Mouse (Mus musculus) hindbrain, embryonic 15.5 days (tissue): ENCODE results near the gene Vmn2r106. TPM values are rescaled to one million over a fixed set of nuclear protein-coding genes. Genes with fewer than 3 reads are reported as not detected.

Experiments used
- ATAC-seq: fragments of 200-750 bp; cut with Nextera tagmentation; 2 replicates; pipeline ENCODE4 v1.8.0; 2017; ENCODE audit warnings: low read depth, moderate number of reproducible peaks, moderate TSS enrichment; ENCODE audit not compliant: low FRiP score
- H3K27ac ChIP-seq: fragments of 300-500 bp; sonication (generic); replicated peaks from 2 replicates; pipeline ENCODE4 v1.5.1; 2015; ENCODE audit warnings: mild to moderate bottlenecking, inconsistent platforms
- H3K27me3 ChIP-seq: fragments of 300-500 bp; sonication (generic); 2 replicates; pipeline ENCODE4 v1.6.1; 2015; ENCODE audit warnings: control low read depth, inconsistent platforms
- H3K36me3 ChIP-seq: fragments of 300-500 bp; sonication (generic); 2 replicates; pipeline ENCODE4 v1.6.1; 2015; ENCODE audit warnings: control low read depth, inconsistent platforms
- H3K4me1 ChIP-seq: fragments of 300-500 bp; sonication (generic); replicated peaks from 2 replicates; pipeline ENCODE4 v1.6.1; 2015; ENCODE audit warnings: control low read depth, inconsistent platforms
- H3K4me2 ChIP-seq: fragments of 300-500 bp; sonication (generic); 2 replicates; pipeline ENCODE4 v1.6.1; 2015; ENCODE audit warnings: moderate library complexity, mild to moderate bottlenecking, inconsistent platforms
- H3K4me3 ChIP-seq: fragments of 300-500 bp; sonication (generic); 2 replicates; pipeline ENCODE4 v1.5.1; 2015; ENCODE audit warnings: mild to moderate bottlenecking, inconsistent platforms
- H3K9ac ChIP-seq: fragments of 300-500 bp; sonication (generic); 2 replicates; pipeline ENCODE4 v1.6.1; 2015; ENCODE audit warnings: inconsistent platforms
- H3K9me3 ChIP-seq: fragments of 300-500 bp; sonication (generic); 2 replicates; pipeline ENCODE4 v1.6.1; 2016; ENCODE audit warnings: control low read depth, inconsistent platforms
- WGBS: fragments of 180-500 bp; shearing (Covaris S2); methylation state at CpG from one replicate; pipeline ENCODE4 v1.1.7; 2015; 5-methylcytosine and 5-hydroxymethylcytosine counted together
- polyA plus RNA-seq: library from polyadenylated mRNA; unstranded; fragments of >200 nt; fragmentation: Nextera tagmentation; extraction: Ambion mirVana; gene quantifications from 2 replicates; pipeline ENCODE4 v1.2.1, GENCODE M21; 2015

Gene Vmn2r106
- not detected in 2 replicates for polyA plus RNA-seq

GRCm38 (mm10) chr17:20285453-20285852 is at the start of gene Vmn2r106:
Vmn2r106 (minus strand) TSS chr17:20285553.
- H3K9me3 ChIP-seq = no peaks in the 10 kb centered on the region; the same call in 1 of the 2 replicates
- H3K36me3 ChIP-seq = no peaks in the 10 kb centered on the region
- H3K9ac ChIP-seq = no peak within 1 kb of the TSS
- H3K27me3 ChIP-seq = no peaks in the 10 kb centered on the region
- no peak within 1 kb of the TSS for H3K4me2 ChIP-seq
- WGBS = 82% methylated on average over 1 of the region's 1 CpGs
- no peak within 1 kb of the TSS for H3K27ac ChIP-seq
- ATAC-seq = no peak
- no peaks in the 10 kb centered on the region for H3K4me1 ChIP-seq
- H3K4me3 ChIP-seq = no peak within 1 kb of the TSS

- H3K27me3 ChIP-seq = no peaks in the 10 kb centered on the region
- H3K4me3 ChIP-seq = no peak overlapping the region
- WGBS = 100% methylated on average over 1 of the region's 1 CpGs
- H3K36me3 ChIP-seq = no peaks in the 10 kb centered on the region
- no peak overlapping the region for H3K9ac ChIP-seq
- no peak for ATAC-seq
- H3K27ac ChIP-seq = no peak overlapping the region
- peaks cover 4% of the 10 kb centered on the region; the same call in 1 of the 2 replicates for H3K9me3 ChIP-seq
- H3K4me2 ChIP-seq = no peak overlapping the region
- no peaks in the 10 kb centered on the region for H3K4me1 ChIP-seq
Observed at GRCm38 (mm10) chr17:20305790-20306189, 20.4 kb upstream of the Vmn2r106 start.

- no peaks in the 10 kb centered on the region for H3K27me3 ChIP-seq
Observed at GRCm38 (mm10) chr17:20286906-20287305, 1.6 kb upstream of the Vmn2r106 start.

DNA sequence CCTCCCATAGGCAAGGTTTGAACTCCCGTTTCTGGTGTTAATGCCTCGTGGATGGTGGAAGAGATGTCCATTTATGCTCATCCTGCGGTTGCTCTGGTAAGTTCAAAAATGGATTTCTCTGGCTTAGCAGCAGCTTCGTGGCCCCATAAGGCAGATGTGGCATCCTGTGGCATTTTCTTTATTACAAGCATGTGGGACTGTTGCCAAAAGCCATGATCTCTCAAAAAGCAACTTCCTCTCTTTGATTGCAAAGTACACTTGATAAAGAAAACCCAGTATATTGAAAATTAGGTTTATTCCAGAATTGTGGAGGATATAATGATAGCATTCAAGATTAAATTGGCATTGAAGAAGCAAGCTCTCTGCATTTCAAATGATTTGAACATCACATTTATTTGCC is 29.8 kb downstream of the Vmn2r106 start:
- ATAC-seq = no peak
- H3K27ac ChIP-seq = no peak overlapping the region
- H3K9me3 ChIP-seq = peaks cover 17% of the 10 kb centered on the region; the same call in 1 of the 2 replicates
- WGBS = 69% methylated on average over 4 of the region's 4 CpGs
- H3K4me1 ChIP-seq = no peaks in the 10 kb centered on the region
- H3K4me2 ChIP-seq = no peak overlapping the region
- H3K9ac ChIP-seq = no peak overlapping the region
- H3K36me3 ChIP-seq = no peaks in the 10 kb centered on the region
- H3K27me3 ChIP-seq = no peaks in the 10 kb centered on the region
- no peak overlapping the region for H3K4me3 ChIP-seq

More at GRCm38 (mm10) chr17:20286906-20287305, 1.6 kb upstream of the Vmn2r106 start:
- Histone ChIP-seq H3K9me3 (no peaks in the 10 kb centered on the region; the same call in 1 of the 2 replicates), H3K27ac (no peak overlapping the region), H3K4me1 (no peaks in the 10 kb centered on the region), H3K4me2 (no peak overlapping the region), H3K4me3 (no peak overlapping the region), H3K9ac (no peak overlapping the region), H3K36me3 (no peaks in the 10 kb centered on the region)
- no peak for ATAC-seq

GRCm38 (mm10) chr17:20234952-20235351 is 50.4 kb downstream of the Vmn2r106 start, which contains the start of gene Vmn2r105:
Vmn2r105 (minus strand) TSS chr17:20235052.
- Histone ChIP-seq H3K4me2 (no peak within 1 kb of the TSS), H3K4me1 (no peaks in the 10 kb centered on the region), H3K4me3 (no peak within 1 kb of the TSS), H3K27me3 (no peaks in the 10 kb centered on the region), H3K9ac (no peak within 1 kb of the TSS), H3K36me3 (no peaks in the 10 kb centered on the region), H3K27ac (no peak within 1 kb of the TSS), H3K9me3 (no peaks in the 10 kb centered on the region)
- 72% methylated on average over 2 of the region's 2 CpGs for WGBS
- no peak for ATAC-seq

Other genes with a start within 250 kb of the Vmn2r106 start
- not detected in 2 replicates for gene Vmn2r104, start 237.2 kb downstream of the Vmn2r106 start, polyA plus RNA-seq
- not detected in 2 replicates for gene Fpr-rs7, start 171.3 kb downstream of the Vmn2r106 start, polyA plus RNA-seq
- not detected in 2 replicates for gene Fpr-rs6, start 102.5 kb downstream of the Vmn2r106 start, polyA plus RNA-seq
- gene Vmn2r105, start 50.5 kb downstream of the Vmn2r106 start, polyA plus RNA-seq = not detected in 2 replicates
- not detected in 2 replicates for gene Vmn2r107, start 59.7 kb upstream of the Vmn2r106 start, polyA plus RNA-seq
- not detected in 2 replicates for gene Vmn1r224, start 128.6 kb upstream of the Vmn2r106 start, polyA plus RNA-seq
- not detected in 2 replicates for gene Vmn2r108, start 195.8 kb upstream of the Vmn2r106 start, polyA plus RNA-seq
- not detected in 2 replicates for gene Vmn1r225, start 212.6 kb upstream of the Vmn2r106 start, polyA plus RNA-seq